Mouse (Mus musculus) C2C12 (cell line): ENCODE results near the gene Cnga1. TPM values are rescaled to one million over a fixed set of nuclear protein-coding genes. Genes with fewer than 3 reads are reported as not detected.

Experiments
- H3K27me3 ChIP-seq: one replicate; pipeline ENCODE4 v1.6.1; 2011; ENCODE audit not compliant: control insufficient read depth, insufficient read depth, insufficient read length
- H3K36me3 ChIP-seq: one replicate; pipeline ENCODE4 v1.6.1; 2011; ENCODE audit not compliant: control insufficient read depth, insufficient read depth
- H3K4me3 ChIP-seq: one replicate; pipeline ENCODE4 v1.5.1; 2011; ENCODE audit warnings: mild to moderate bottlenecking, control low read depth; ENCODE audit not compliant: poor library complexity, insufficient read depth, severe bottlenecking
- H3K79me2 ChIP-seq: one replicate; pipeline ENCODE4 v1.6.1; 2011; ENCODE audit not compliant: control insufficient read depth, insufficient read depth
- H3K79me3 ChIP-seq: one replicate; pipeline ENCODE4 v1.6.1; 2011; ENCODE audit warnings: low read depth, control low read depth
- H3ac ChIP-seq: one replicate; pipeline ENCODE3; 2011; ENCODE audit warnings: low read depth; ENCODE audit not compliant: control insufficient read depth, insufficient read length
- CEBPB ChIP-seq: IDR thresholded peaks from one replicate; pipeline ENCODE4 v1.6.1; 2011; ENCODE audit warnings: low read depth, mild to moderate bottlenecking, control low read depth, moderate library complexity
- CTCF ChIP-seq: IDR thresholded peaks from one replicate; pipeline ENCODE4 v1.5.1; 2011; ENCODE audit not compliant: control insufficient read depth, insufficient read depth, insufficient read length
- FOSL1 ChIP-seq: IDR thresholded peaks from one replicate; pipeline ENCODE4 v1.8.0; 2011; ENCODE audit warnings: mild to moderate bottlenecking, low read length; ENCODE audit not compliant: poor library complexity, insufficient read depth, severe bottlenecking
- MAX ChIP-seq: IDR thresholded peaks from one replicate; pipeline ENCODE4 v1.6.1; 2011; ENCODE audit warnings: mild to moderate bottlenecking, control low read depth
- MYOD1 ChIP-seq: IDR thresholded peaks from one replicate; pipeline ENCODE4 v1.6.1; 2011; ENCODE audit warnings: low read depth; ENCODE audit not compliant: control insufficient read depth, insufficient read length
- MYOG ChIP-seq: IDR thresholded peaks from one replicate; pipeline ENCODE4 v1.6.1; 2011; ENCODE audit not compliant: control insufficient read depth, insufficient read length; ENCODE audit errors: extremely low read depth
- USF1 ChIP-seq: IDR thresholded peaks from one replicate; pipeline ENCODE4 v1.6.1; 2011; ENCODE audit warnings: low read depth, mild to moderate bottlenecking, control low read depth, moderate library complexity
- polyA plus RNA-seq: library from polyadenylated mRNA; unstranded; fragments of >200 nt; fragmentation: generic; extraction: Trizol; gene quantifications from one replicate; pipeline ENCODE4 v1.2.1, GENCODE M21; 2012; ENCODE audit warnings: missing spikeins

Cnga1 gene
- polyA plus RNA-seq, 1 experiment = not detected

GRCm38 (mm10) chr5:72668351-72668750 lies 24.3 kb upstream of the Cnga1 start:
- H3K79me2 ChIP-seq = no peaks in the 10 kb centered on the region
- H3K36me3 ChIP-seq = no peaks in the 10 kb centered on the region
- H3K79me3 ChIP-seq = no peaks in the 10 kb centered on the region
- H3K27me3 ChIP-seq = no peaks in the 10 kb centered on the region
- TF ChIP-seq MYOD1 (no peak), MAX (no peak), CTCF (no peak), CEBPB (no peak), USF1 (no peak), FOSL1 (no peak), MYOG (no peak)
- H3ac ChIP-seq = no peak overlapping the region
- no peak overlapping the region for H3K4me3 ChIP-seq

- H3K79me3 ChIP-seq = no peaks in the 10 kb centered on the region
- H3ac ChIP-seq = no peak overlapping the region
- no peaks in the 10 kb centered on the region for H3K27me3 ChIP-seq
- H3K4me3 ChIP-seq = no peak overlapping the region
- no peak for TF ChIP-seq MAX
- TF ChIP-seq MYOD1 = no peak
- TF ChIP-seq CEBPB = no peak
- TF ChIP-seq USF1 = no peak
- no peak for TF ChIP-seq MYOG
- TF ChIP-seq CTCF = no peak
- TF ChIP-seq FOSL1 = no peak
- H3K79me2 ChIP-seq = no peaks in the 10 kb centered on the region
- no peaks in the 10 kb centered on the region for H3K36me3 ChIP-seq
These were observed 22.4 kb upstream of the Cnga1 start for GRCm38 (mm10) chr5:72666428-72666827.

GRCm38 (mm10) chr5:72665281-72665680 lies 21.2 kb upstream of the Cnga1 start:
- no peaks in the 10 kb centered on the region for H3K79me2 ChIP-seq
- H3K4me3 ChIP-seq = no peak overlapping the region
- H3K27me3 ChIP-seq = no peaks in the 10 kb centered on the region
- TF ChIP-seq MYOD1 (no peak), CTCF (peak; percentile 6)
- H3K79me3 ChIP-seq = no peaks in the 10 kb centered on the region
- H3ac ChIP-seq = no peak overlapping the region
- no peaks in the 10 kb centered on the region for H3K36me3 ChIP-seq

GRCm38 (mm10) chr5:72664854-72665253 lies 20.8 kb upstream of the Cnga1 start:
- Histone ChIP-seq H3K79me3 (no peaks in the 10 kb centered on the region), H3K27me3 (no peaks in the 10 kb centered on the region), H3ac (no peak overlapping the region), H3K36me3 (no peaks in the 10 kb centered on the region), H3K79me2 (no peaks in the 10 kb centered on the region), H3K4me3 (no peak overlapping the region)
- TF ChIP-seq MYOD1 (no peak), MAX (no peak), CTCF (no peak), MYOG (no peak), CEBPB (no peak), FOSL1 (no peak), USF1 (no peak)

- no peak overlapping the region for H3ac ChIP-seq
- no peaks in the 10 kb centered on the region for H3K79me3 ChIP-seq
- no peaks in the 10 kb centered on the region for H3K79me2 ChIP-seq
- TF ChIP-seq MYOD1 (no peak), USF1 (no peak), MAX (no peak), MYOG (no peak), FOSL1 (no peak), CTCF (no peak), CEBPB (no peak)
- no peaks in the 10 kb centered on the region for H3K36me3 ChIP-seq
- H3K27me3 ChIP-seq = no peaks in the 10 kb centered on the region
- H3K4me3 ChIP-seq = no peak overlapping the region
These were observed 20.1 kb upstream of the Cnga1 start for GRCm38 (mm10) chr5:72664126-72664525.

- H3K79me2 ChIP-seq = no peaks in the 10 kb centered on the region
- no peaks in the 10 kb centered on the region for H3K27me3 ChIP-seq
- H3K4me3 ChIP-seq = no peak overlapping the region
- no peak for TF ChIP-seq CTCF
- TF ChIP-seq USF1 = no peak
- no peak for TF ChIP-seq CEBPB
- no peak for TF ChIP-seq MYOD1
- TF ChIP-seq MAX = no peak
- no peak for TF ChIP-seq FOSL1
- no peak for TF ChIP-seq MYOG
- H3K79me3 ChIP-seq = no peaks in the 10 kb centered on the region
- no peak overlapping the region for H3ac ChIP-seq
- no peaks in the 10 kb centered on the region for H3K36me3 ChIP-seq
These were observed 17.1 kb upstream of the Cnga1 start for GRCm38 (mm10) chr5:72661051-72661781.
